Mouse (Mus musculus) CH12.LX (cell line): ENCODE data around the gene Erc1. TPM values are rescaled to one million over a fixed set of nuclear protein-coding genes. Genes with fewer than 3 reads are reported as not detected.

Experiments
- DNase-seq: peaks from one replicate; pipeline ENCODE4 v3.0.0-alpha.2; 2013; ENCODE audit errors: extremely low read depth
- H3K27ac ChIP-seq: 2 replicates; pipeline ENCODE4 v1.5.1; 2012; ENCODE audit warnings: low read depth, mild to moderate bottlenecking, control low read depth, moderate library complexity; ENCODE audit not compliant: insufficient read depth
- H3K27me3 ChIP-seq: replicated peaks from 2 replicates; pipeline ENCODE3; 2012; ENCODE audit warnings: inconsistent platforms
- H3K36me3 ChIP-seq, 2 experiments: replicated peaks in 1 of 2; 2 replicates each; pipeline versions ENCODE3 to v1.6.1; 2012; ENCODE audit warnings: inconsistent platforms in 1 of 2, low read length in 1 of 2, mild to moderate bottlenecking in 1 of 2, mixed read lengths in 1 of 2, moderate library complexity in 1 of 2; ENCODE audit not compliant: control insufficient read depth in 1 of 2, insufficient read depth in 1 of 2
- H3K4me1 ChIP-seq, 2 experiments: 2 replicates each; pipeline ENCODE4 v1.6.1; 2012; ENCODE audit warnings: inconsistent platforms in 1 of 2, moderate library complexity in 1 of 2; ENCODE audit not compliant: insufficient read depth in 2 of 2, control insufficient read depth in 1 of 2
- H3K4me2 ChIP-seq: 2 replicates; pipeline ENCODE4 v1.6.1; 2012; ENCODE audit warnings: low read depth, mild to moderate bottlenecking, control low read depth; ENCODE audit not compliant: poor library complexity, insufficient read depth, severe bottlenecking
- H3K4me3 ChIP-seq, 3 experiments: fragments of 150-350 bp in 1 of 3; sonication (generic) in 1 of 3; replicated peaks in 1 of 3; 2 replicates each; pipeline versions ENCODE3 to v1.5.1; 2011 to 2012; ENCODE audit warnings: low read depth in 2 of 3, low read length in 2 of 3, mild to moderate bottlenecking in 2 of 3, moderate library complexity in 2 of 3, control low read depth in 1 of 3, improper control_type of control experiment in 1 of 3, inconsistent platforms in 1 of 3, mixed read lengths in 1 of 3; ENCODE audit not compliant: poor library complexity in 1 of 3
- H3K79me2 ChIP-seq: replicated peaks from 2 replicates; pipeline ENCODE4 v1.6.1; 2012; ENCODE audit warnings: mild to moderate bottlenecking, moderate library complexity; ENCODE audit not compliant: control insufficient read depth, poor library complexity, insufficient read depth, severe bottlenecking; ENCODE audit errors: extremely low read depth
- H3K9ac ChIP-seq: 2 replicates; pipeline ENCODE4 v1.6.1; 2012; ENCODE audit warnings: low read depth, mild to moderate bottlenecking, control low read depth, moderate library complexity; ENCODE audit not compliant: insufficient read depth
- H3K9me3 ChIP-seq: replicated peaks from 2 replicates; pipeline ENCODE3; 2012; ENCODE audit warnings: low read length, inconsistent platforms, mixed read lengths
- HCFC1 ChIP-seq: IDR thresholded peaks from 2 replicates; pipeline ENCODE4 v1.6.1; 2012; ENCODE audit warnings: low read depth, mild to moderate bottlenecking, inconsistent platforms, low read length, improper control_type of control experiment
- JUN ChIP-seq: IDR thresholded peaks from 2 replicates; pipeline ENCODE4 v1.6.1; 2011; ENCODE audit warnings: low read depth, mild to moderate bottlenecking, low read length, improper control_type of control experiment, moderate library complexity; ENCODE audit not compliant: insufficient read depth
- JUND ChIP-seq: conservative IDR thresholded peaks from 2 replicates; pipeline ENCODE4 v1.6.1; 2011; ENCODE audit warnings: low read depth, low read length, improper control_type of control experiment
- MAFK ChIP-seq: IDR thresholded peaks from 2 replicates; pipeline ENCODE4 v1.6.1; 2011; ENCODE audit warnings: low read length, improper control_type of control experiment; ENCODE audit not compliant: insufficient replicate concordance
- MAX ChIP-seq: IDR thresholded peaks from 2 replicates; pipeline ENCODE4 v1.6.1; 2011; ENCODE audit warnings: low read length, improper control_type of control experiment
- MAZ ChIP-seq: IDR thresholded peaks from 2 replicates; pipeline ENCODE4 v1.6.1; 2012; ENCODE audit warnings: low read depth, mild to moderate bottlenecking, inconsistent platforms, low read length, improper control_type of control experiment, moderate library complexity
- MXI1 ChIP-seq: IDR thresholded peaks from 2 replicates; pipeline ENCODE4 v1.6.1; 2011; ENCODE audit warnings: mild to moderate bottlenecking, low read depth, low read length, improper control_type of control experiment
- MYC ChIP-seq: IDR thresholded peaks from 2 replicates; pipeline ENCODE4 v1.6.1; 2011; ENCODE audit warnings: low read depth, mild to moderate bottlenecking, improper control_type of control experiment, low read length
- NELFE ChIP-seq: IDR thresholded peaks from 2 replicates; pipeline ENCODE4 v1.6.1; 2011; ENCODE audit warnings: low read depth, low read length, improper control_type of control experiment
- PAX5 ChIP-seq: IDR thresholded peaks from 2 replicates; pipeline ENCODE4 v1.6.1; 2012; ENCODE audit warnings: low read length, inconsistent platforms, mixed read lengths
- POLR2A ChIP-seq: IDR thresholded peaks from 2 replicates; pipeline ENCODE4 v1.6.1; 2011; ENCODE audit warnings: low read depth, mild to moderate bottlenecking, improper control_type of control experiment, low read length
- POLR2AphosphoS2 ChIP-seq: IDR thresholded peaks from 2 replicates; pipeline ENCODE4 v1.6.1; 2011; ENCODE audit warnings: low read depth, low read length, improper control_type of control experiment
- RAD21 ChIP-seq: IDR thresholded peaks from 2 replicates; pipeline ENCODE4 v1.6.1; 2011; ENCODE audit warnings: low read depth, mild to moderate bottlenecking, low read length, improper control_type of control experiment, moderate library complexity
- SIN3A ChIP-seq: IDR thresholded peaks from 2 replicates; pipeline ENCODE4 v1.6.1; 2012; ENCODE audit warnings: low read length, improper control_type of control experiment, inconsistent platforms
- SMC3 ChIP-seq: IDR thresholded peaks from 2 replicates; pipeline ENCODE4 v1.6.1; 2011; ENCODE audit warnings: low read depth, low read length, improper control_type of control experiment
- USF2 ChIP-seq: conservative IDR thresholded peaks from 2 replicates; pipeline ENCODE4 v1.6.1; 2011; ENCODE audit warnings: low read depth, low read length, improper control_type of control experiment
- ZKSCAN1 ChIP-seq: IDR thresholded peaks from 2 replicates; pipeline ENCODE4 v1.6.1; 2012; ENCODE audit warnings: low read depth, inconsistent platforms, low read length, improper control_type of control experiment, borderline replicate concordance
- ZMIZ1 ChIP-seq: IDR thresholded peaks from 2 replicates; pipeline ENCODE4 v1.6.1; 2012; ENCODE audit warnings: low read depth, mild to moderate bottlenecking, inconsistent platforms, low read length, improper control_type of control experiment
- ZNF384 ChIP-seq: IDR thresholded peaks from 2 replicates; pipeline ENCODE4 v1.6.1; 2012; ENCODE audit warnings: low read depth, low read length, improper control_type of control experiment, inconsistent platforms
- dilution Hi-C: fragments of 300-500 bp; cut with MboI; formaldehyde crosslinking; loops from 2 replicates; pipeline ENCODE4 v1.14.3; 2020; ENCODE audit warnings: low sequenced_read_pairs; ENCODE audit not compliant: extremely low pct_unique_long_range_greater_than_20kb, extremely low pct_ligation_motif_present
- in situ Hi-C: fragments of 300-500 bp; cut with MboI; formaldehyde crosslinking; loops from 3 replicates; pipeline ENCODE4 v1.14.3; 2019; ENCODE audit warnings: low sequenced_read_pairs, low pct_ligation_motif_present, low pct_unique_long_range_greater_than_20kb, mixed read lengths
- polyA plus RNA-seq: library from polyadenylated mRNA; unstranded; fragments of >175 nt; gene quantifications from 2 replicates; pipeline ENCODE4 v1.2.1, GENCODE M21; 2012; ENCODE audit warnings: low read depth; ENCODE audit not compliant: insufficient read length
- total RNA-seq, 2 experiments: library from RNA; depleted of rRNA; stranded (reverse); fragments of 300-350 nt in 1 of 2; fragments of >200 nt in 1 of 2; gene quantifications; 2 replicates each; pipeline ENCODE4 v1.2.3; 2012 to 2014

Gene Erc1
- total and polyA plus RNA-seq, 3 experiments, result 1.4 to 3.3 (median 2.5) TPM

DNA sequence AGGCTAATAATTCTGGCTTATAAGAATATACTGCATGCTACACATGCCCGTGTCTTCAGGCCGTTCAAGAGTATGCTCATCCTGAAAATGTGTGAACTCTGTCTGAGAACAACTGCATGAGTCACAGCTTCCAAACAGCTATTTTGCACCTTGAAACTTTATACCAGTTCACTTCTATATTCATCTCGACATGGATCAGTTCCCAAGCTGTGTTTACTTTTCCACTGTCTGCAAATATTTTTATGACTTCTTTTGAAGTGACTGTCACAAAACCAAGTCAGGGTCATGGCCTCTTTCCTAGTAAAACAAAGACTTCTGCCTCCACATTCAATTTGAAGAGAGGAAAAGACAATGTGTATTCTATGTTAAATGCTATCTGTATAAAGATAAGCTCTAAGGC is 178.2 kb downstream of the Erc1 start:
- no peak overlapping the region for H3K4me2 ChIP-seq
- no peaks in the 10 kb centered on the region for H3K4me1 ChIP-seq
- no peak for DNase-seq
- no peaks in the 10 kb centered on the region for H3K79me2 ChIP-seq
- no peak overlapping the region for H3K4me3 ChIP-seq
- no peak overlapping the region for H3K9ac ChIP-seq
- H3K27me3 ChIP-seq, result no peaks in the 10 kb centered on the region
- dilution Hi-C loops (no loop called here), in situ Hi-C loops (no loop called here)
- no peaks in the 10 kb centered on the region for H3K9me3 ChIP-seq
- no peak for TF ChIP-seq POLR2AphosphoS2
- no peak overlapping the region for H3K27ac ChIP-seq
- H3K36me3 ChIP-seq, result no peaks in the 10 kb centered on the region

DNA sequence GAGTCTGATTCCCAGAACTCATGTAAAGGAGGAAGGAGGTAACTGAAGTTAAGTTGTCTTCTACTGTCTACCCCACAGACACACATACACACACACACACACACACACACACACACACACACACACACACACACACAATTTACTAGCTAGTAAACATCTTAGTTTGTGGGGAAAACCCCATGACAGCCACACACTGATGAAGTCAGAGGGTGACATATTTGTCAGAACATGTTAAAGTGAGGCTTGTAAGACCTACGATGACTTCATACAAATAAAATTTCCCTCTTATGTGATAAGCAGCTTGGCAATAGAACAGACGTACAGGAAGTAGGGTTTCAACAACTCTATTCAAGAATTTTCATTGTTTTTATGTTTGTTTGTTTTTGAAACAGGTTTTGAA is 185.0 kb downstream of the Erc1 start:
- dilution Hi-C loops, result no loop called here
- H3K4me1 ChIP-seq, result peaks cover 0 to 4% of the 10 kb centered on the region in 2 experiments; a peak in 1 of 4 replicates
- H3K4me2 ChIP-seq, result no peak overlapping the region
- no peak for DNase-seq
- H3K27me3 ChIP-seq, result no peaks in the 10 kb centered on the region
- TF ChIP-seq RAD21 (no peak), JUND (no peak), JUN (no peak), SMC3 (no peak)
- H3K79me2 ChIP-seq, result no peaks in the 10 kb centered on the region
- no peak overlapping the region for H3K4me3 ChIP-seq
- no peak overlapping the region for H3K27ac ChIP-seq
- no peaks in the 10 kb centered on the region for H3K9me3 ChIP-seq
- H3K9ac ChIP-seq, result no peak overlapping the region
- in situ Hi-C loops, result no loop called here
- no peaks in the 10 kb centered on the region for H3K36me3 ChIP-seq

DNA sequence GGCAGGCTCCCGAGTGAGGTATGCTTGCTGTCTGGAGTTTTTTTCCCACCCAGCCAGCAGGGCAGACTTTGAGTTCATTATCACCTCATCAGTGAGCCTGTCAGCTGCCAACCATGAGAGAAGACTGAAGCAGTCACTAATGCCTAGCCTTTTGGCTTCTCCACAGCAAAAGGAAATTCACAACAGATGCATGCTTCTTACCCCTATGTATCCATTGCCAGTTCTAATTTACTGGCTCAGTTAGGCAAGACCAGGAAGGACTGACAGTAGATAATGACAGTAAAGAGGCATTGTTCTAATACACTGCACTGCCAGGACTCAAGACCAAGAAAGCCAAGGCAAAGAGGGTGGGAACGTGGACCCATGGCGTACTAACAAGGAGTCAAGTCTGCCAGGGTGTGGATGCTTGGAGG is 186.9 kb downstream of the Erc1 start:
- no peak overlapping the region for H3K4me3 ChIP-seq
- no peaks in the 10 kb centered on the region for H3K9me3 ChIP-seq
- DNase-seq, result no peak
- H3K36me3 ChIP-seq, result no peaks in the 10 kb centered on the region
- H3K27ac ChIP-seq, result no peak overlapping the region
- no peaks in the 10 kb centered on the region for H3K79me2 ChIP-seq
- no peaks in the 10 kb centered on the region for H3K27me3 ChIP-seq
- H3K4me2 ChIP-seq, result no peak overlapping the region
- TF ChIP-seq SIN3A, result no peak
- no peak for TF ChIP-seq ZKSCAN1
- TF ChIP-seq HCFC1, result no peak
- no peak for TF ChIP-seq MAFK
- TF ChIP-seq MYC, result no peak
- no peak for TF ChIP-seq POLR2A
- no peak for TF ChIP-seq MXI1
- no peak for TF ChIP-seq MAZ
- TF ChIP-seq USF2, result no peak
- no peak for TF ChIP-seq NELFE
- TF ChIP-seq SMC3, result no peak
- TF ChIP-seq PAX5, result no peak
- no peak for TF ChIP-seq JUN
- TF ChIP-seq ZMIZ1, result no peak
- TF ChIP-seq ZNF384, result no peak
- no peak for TF ChIP-seq MAX
- H3K9ac ChIP-seq, result no peak overlapping the region
- in situ Hi-C loops (no loop called here), dilution Hi-C loops (no loop called here)
- H3K4me1 ChIP-seq, result peaks cover 0 to 4% of the 10 kb centered on the region in 2 experiments; a peak in 1 of 4 replicates
